Mouse (Mus musculus) limb, embryonic 14.5 days (tissue): ENCODE measurements around the gene Cfap58. TPM values are rescaled to one million over a fixed set of nuclear protein-coding genes. Genes with fewer than 3 reads are reported as not detected.

Experiments used
- ATAC-seq: fragments of 200-750 bp; cut with Nextera tagmentation; 2 replicates; pipeline ENCODE4 v1.8.0; 2017; ENCODE audit warnings: low read depth, moderate number of reproducible peaks, moderate TSS enrichment; ENCODE audit not compliant: low FRiP score
- DNase-seq: peaks from one replicate; pipeline ENCODE4 v3.0.0-alpha.2; 2015; ENCODE audit warnings: low spot score
- H3K27ac ChIP-seq: fragments of 300-500 bp; sonication (generic); replicated peaks from 2 replicates; pipeline ENCODE4 v1.5.1; 2014; ENCODE audit warnings: low read depth, mild to moderate bottlenecking, low read length, moderate library complexity, mixed read lengths
- H3K27me3 ChIP-seq: fragments of 300-500 bp; sonication (generic); 2 replicates; pipeline ENCODE4 v1.6.1; 2014; ENCODE audit warnings: low read length, mixed read lengths; ENCODE audit not compliant: control insufficient read depth, insufficient read depth
- H3K36me3 ChIP-seq: fragments of 300-500 bp; sonication (generic); 2 replicates; pipeline ENCODE4 v1.6.1; 2014; ENCODE audit warnings: mild to moderate bottlenecking, low read length, moderate library complexity, mixed read lengths; ENCODE audit not compliant: control insufficient read depth, insufficient read depth
- H3K4me1 ChIP-seq: fragments of 300-500 bp; sonication (generic); 2 replicates; pipeline ENCODE4 v1.6.1; 2014; ENCODE audit warnings: antibody characterized with exemption, low read length, mixed read lengths; ENCODE audit not compliant: control insufficient read depth, insufficient read depth
- H3K4me2 ChIP-seq: fragments of 300-500 bp; sonication (generic); replicated peaks from 2 replicates; pipeline ENCODE4 v1.6.1; 2014; ENCODE audit warnings: low read depth, mild to moderate bottlenecking, low read length, moderate library complexity; ENCODE audit not compliant: severe bottlenecking
- H3K4me3 ChIP-seq: fragments of 300-500 bp; sonication (generic); replicated peaks from 2 replicates; pipeline ENCODE4 v1.5.1; 2014; ENCODE audit warnings: low read length
- H3K9ac ChIP-seq: fragments of 300-500 bp; sonication (generic); 2 replicates; pipeline ENCODE4 v1.6.1; 2014; ENCODE audit warnings: mild to moderate bottlenecking, low read depth, low read length, moderate library complexity; ENCODE audit not compliant: severe bottlenecking
- H3K9me3 ChIP-seq: fragments of 300-500 bp; sonication (generic); 2 replicates; pipeline ENCODE4 v1.6.1; 2016; ENCODE audit warnings: low read length; ENCODE audit not compliant: control insufficient read depth
- POLR2A ChIP-seq: fragments of 200-500 bp; IDR thresholded peaks from 2 replicates; pipeline ENCODE4 v1.8.0; 2012; ENCODE audit warnings: inconsistent platforms, mild to moderate bottlenecking, moderate library complexity, borderline replicate concordance; ENCODE audit not compliant: insufficient read depth, insufficient read length; ENCODE audit errors: extremely low read depth
- WGBS: fragments of 180-500 bp; shearing (Covaris S2); extraction: QIAGEN DNeasy Blood & Tissue Kit; methylation state at CpG from one replicate; pipeline ENCODE4 v1.1.7; 2014; 5-methylcytosine and 5-hydroxymethylcytosine counted together
- polyA plus RNA-seq, 2 experiments: library from polyadenylated mRNA; depleted of rRNA in 1 of 2; stranded (reverse) in 1 of 2; unstranded in 1 of 2; fragments of >200 nt; fragmentation: Nextera tagmentation in 1 of 2; extraction: Ambion mirVana in 1 of 2; gene quantifications; 2 replicates each; pipeline versions ENCODE4 v1.2.1 to v1.2.3; 2012 to 2014

The Cfap58 gene
- polyA plus RNA-seq, 2 experiments = 0.05 to 0.07 TPM

DNA sequence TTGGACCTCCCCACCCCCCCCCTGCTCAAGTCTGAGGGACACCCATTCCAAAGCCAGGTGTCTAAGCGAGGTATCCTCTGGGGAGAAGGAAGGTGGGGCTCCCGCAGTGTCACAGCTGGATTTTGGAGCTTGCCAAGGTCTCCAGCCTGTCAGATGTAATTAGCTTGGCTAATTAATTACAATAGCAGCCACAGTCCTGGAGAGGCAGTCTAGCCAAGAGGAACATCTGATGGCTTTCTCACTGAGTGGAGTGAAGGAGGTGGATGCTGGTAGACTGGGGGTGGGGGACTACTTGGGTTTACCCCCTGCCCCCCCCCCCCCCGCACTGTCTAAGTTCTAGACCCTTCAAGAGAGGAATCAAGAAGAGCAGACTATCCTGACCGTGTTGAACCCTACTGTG, 33.8 kb upstream of the Cfap58 start:
- Histone ChIP-seq H3K36me3 (peaks cover 5% of the 10 kb centered on the region; the same call in 1 of the 2 replicates), H3K27ac (no peak overlapping the region), H3K27me3 (no peaks in the 10 kb centered on the region), H3K9ac (no peak overlapping the region), H3K4me2 (no peak overlapping the region), H3K4me1 (peaks cover 29% of the 10 kb centered on the region), H3K4me3 (no peak overlapping the region), H3K9me3 (no peaks in the 10 kb centered on the region)
- no peak for TF ChIP-seq POLR2A
- WGBS = 55% methylated on average over 4 of the region's 4 CpGs
- no peak for ATAC-seq
- no peak for DNase-seq

DNA sequence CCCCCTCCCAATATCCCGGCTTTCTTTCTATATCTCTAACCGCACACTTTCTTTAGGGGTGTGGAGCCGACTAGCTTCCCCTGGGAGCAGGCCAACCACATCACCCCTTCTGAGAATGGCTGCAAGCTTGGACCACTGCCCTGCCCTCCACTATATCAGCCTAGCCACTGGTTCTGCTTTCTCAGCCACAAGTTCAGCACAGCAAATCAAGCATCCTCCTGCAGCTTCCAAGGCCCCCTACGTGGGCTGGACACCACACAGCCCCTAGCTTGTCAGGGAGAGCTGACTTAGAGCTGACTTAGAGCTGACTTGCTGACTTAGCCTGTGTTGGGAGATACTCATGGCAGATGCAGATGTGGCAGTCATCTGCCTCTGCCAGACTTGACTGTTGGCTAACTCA, 32.4 kb upstream of the Cfap58 start:
- H3K27ac ChIP-seq = no peak overlapping the region

DNA sequence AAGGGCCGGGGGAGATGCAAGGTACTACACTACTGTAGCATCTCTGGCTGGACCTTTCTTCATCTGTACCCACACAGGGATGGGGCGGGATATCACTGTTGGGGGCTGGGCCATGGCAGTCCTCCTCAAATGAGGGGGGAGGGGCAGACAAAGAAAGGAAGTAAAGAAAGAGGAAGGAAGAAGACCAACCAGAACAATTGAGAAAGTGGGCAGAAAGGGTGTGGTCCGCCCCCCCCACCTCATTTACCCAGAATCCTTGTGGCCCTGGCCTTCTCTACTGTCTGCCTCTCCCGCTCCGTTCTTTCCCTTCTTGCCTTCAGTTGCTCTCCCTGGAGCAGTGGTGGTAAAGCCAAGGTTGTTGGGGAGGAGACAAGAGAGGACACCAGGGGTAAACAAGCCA, 31.9 kb upstream of the Cfap58 start:
- no peak for ATAC-seq
- WGBS = 85% methylated on average over 5 of the region's 5 CpGs
- TF ChIP-seq POLR2A = no peak
- no peak overlapping the region for H3K27ac ChIP-seq
- no peaks in the 10 kb centered on the region for H3K9me3 ChIP-seq
- no peak overlapping the region for H3K4me3 ChIP-seq
- H3K36me3 ChIP-seq = peaks cover 4% of the 10 kb centered on the region; the same call in 1 of the 2 replicates
- H3K27me3 ChIP-seq = no peaks in the 10 kb centered on the region
- peaks cover 48% of the 10 kb centered on the region for H3K4me1 ChIP-seq
- H3K4me2 ChIP-seq = no peak overlapping the region
- no peak overlapping the region for H3K9ac ChIP-seq
- no peak for DNase-seq

More for the DNA sequence above, 32.4 kb upstream of the Cfap58 start:
- no peaks in the 10 kb centered on the region for H3K9me3 ChIP-seq
- H3K27me3 ChIP-seq = no peaks in the 10 kb centered on the region
- DNase-seq (no peak), ATAC-seq (no peak)
- 79% methylated on average over 4 of the region's 4 CpGs for WGBS
- peaks cover 5% of the 10 kb centered on the region; the same call in 1 of the 2 replicates for H3K36me3 ChIP-seq
- H3K9ac ChIP-seq = no peak overlapping the region
- no peak for TF ChIP-seq POLR2A
- H3K4me3 ChIP-seq = no peak overlapping the region
- H3K4me2 ChIP-seq = no peak overlapping the region
- peaks cover 43% of the 10 kb centered on the region for H3K4me1 ChIP-seq

DNA sequence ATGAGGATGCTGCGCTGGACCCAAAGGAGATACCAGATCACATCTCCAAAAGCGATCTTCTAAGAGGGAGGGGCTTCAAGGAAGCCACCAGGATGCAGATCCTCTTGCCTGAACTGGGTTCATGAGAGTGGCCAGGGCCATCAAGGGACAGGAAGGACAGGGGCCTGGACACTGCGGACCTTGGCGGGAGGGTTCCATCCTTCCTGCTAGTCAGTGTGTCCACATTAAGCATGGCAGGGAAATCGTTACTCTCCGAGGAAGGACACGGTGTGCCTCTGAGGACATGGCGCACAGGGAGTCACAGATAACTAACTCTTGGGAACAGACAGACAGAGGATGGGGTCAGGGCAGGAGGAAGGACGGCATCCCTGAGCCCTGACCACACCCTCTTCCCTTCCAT, 29.9 kb upstream of the Cfap58 start:
- TF ChIP-seq POLR2A = no peak
- Histone ChIP-seq H3K4me3 (no peak overlapping the region), H3K27ac (no peak overlapping the region), H3K4me2 (no peak overlapping the region), H3K9me3 (no peaks in the 10 kb centered on the region), H3K27me3 (no peaks in the 10 kb centered on the region), H3K9ac (no peak overlapping the region), H3K4me1 (peaks cover 36% of the 10 kb centered on the region), H3K36me3 (peaks cover 3% of the 10 kb centered on the region; the same call in 1 of the 2 replicates)
- ATAC-seq (no peak), DNase-seq (no peak)
- WGBS = 92% methylated on average over 9 of the region's 9 CpGs

DNA sequence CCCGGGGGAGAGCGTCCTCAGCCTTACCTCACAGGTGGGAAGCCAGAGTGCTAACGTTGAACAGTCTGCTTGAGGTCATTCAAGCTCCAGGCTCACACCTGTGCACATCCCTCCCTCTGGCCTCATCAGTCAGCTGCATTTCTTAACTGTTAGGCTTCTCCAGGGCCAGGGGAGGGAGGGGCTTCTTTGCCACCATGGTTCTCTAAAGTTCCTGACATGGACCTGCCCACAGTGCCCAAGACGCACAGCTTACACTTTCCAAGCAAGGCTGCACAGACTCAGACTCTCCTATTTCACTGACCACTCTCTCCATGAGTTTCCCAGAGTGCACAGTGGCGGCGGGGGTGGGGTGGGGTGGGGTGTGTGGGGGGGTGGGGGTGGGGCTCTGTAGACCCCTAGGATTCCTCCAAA, 28.5 kb upstream of the Cfap58 start:
- H3K27ac ChIP-seq = peak overlapping the region; percentile 82; the same call in 1 of the 2 replicates
- H3K36me3 ChIP-seq = peaks cover 3% of the 10 kb centered on the region; the same call in 1 of the 2 replicates
- 10% methylated on average over 6 of the region's 6 CpGs for WGBS
- no peaks in the 10 kb centered on the region for H3K9me3 ChIP-seq
- H3K4me1 ChIP-seq = peaks cover 22% of the 10 kb centered on the region
- ATAC-seq (peak; percentile 39), DNase-seq (no peak)
- H3K4me2 ChIP-seq = peak overlapping the region; percentile 51
- no peak for TF ChIP-seq POLR2A
- H3K9ac ChIP-seq = peak overlapping the region; percentile 60; the same call in 1 of the 2 replicates
- H3K4me3 ChIP-seq = peak overlapping the region; percentile 28; the same call in 1 of the 2 replicates
- no peaks in the 10 kb centered on the region for H3K27me3 ChIP-seq
